21 mouse cellular contexts compared by ENCODE assay signal in genomic region chr14:54372923-54373322, GRCm38 (mm10). TPM values are rescaled to one million over a fixed set of nuclear protein-coding genes. Genes with fewer than 3 reads are reported as not detected.
A peak's percentile ranks its signal among the peaks of the same experiment; 100 is the strongest.
DNase-seq lines count a peak whose midpoint lies in the region; ATAC-seq and TF ChIP-seq lines count a peak whose summit lies in the region.
"Had no signal": no experiment of that assay in that cellular context is flagged by ENCODE, and none has a peak within 500 bp of the region (broad histone marks: within the 10 kb centered on the region; RNA-seq: fewer than 3 reads in every experiment).

No protein-coding gene starts in this region.

- no peak for TF ChIP-seq EP300 in liver, postnatal 0 days (IDR thresholded peaks at IDR 0.05; ENCODE audit: low read depth)

- no peak for TF ChIP-seq CTCF in liver, postnatal 0 days (IDR thresholded peaks at IDR 0.05; ENCODE audit: low read depth)
- TF ChIP-seq CTCF in small intestine, adult 2 months (IDR thresholded peaks at IDR 0.05; ENCODE audit: extremely low read depth, insufficient read length, insufficient replicate concordance, low read depth, low read length) = no peak

- intact Hi-C loops in heart, postnatal 25 days (cut with DNase I) = no loop called here

- no peak overlapping the region for H3K4me3 ChIP-seq in liver, postnatal 0 days (ENCODE audit: low read depth, low read length)
- no peak overlapping the region for H3K4me3 ChIP-seq in liver, embryonic 11.5 days (ENCODE audit: low read depth, low read length)
- H3K4me3 ChIP-seq in small intestine, adult 2 months (ENCODE audit: low read depth, low read length) = no peak overlapping the region
- H3K4me3 ChIP-seq: embryonic facial prominence, embryonic 12.5 days; forebrain, embryonic 12.5 days; heart, adult 2 months; heart, embryonic 15.5 days; hindbrain, embryonic 10.5 days had no signal

- 0 out of 2 replicates have a peak, but pooled peaks have one; percentile 33 for ATAC-seq in liver, postnatal 0 days
- no peak for ATAC-seq in liver, embryonic 11.5 days (replicated peaks; ENCODE audit: low FRiP score)
- ATAC-seq: forebrain, postnatal 0 days had no signal

- no peak overlapping the region for H3K4me2 ChIP-seq in liver, postnatal 0 days (ENCODE audit: low read depth, low read length)
- no peak overlapping the region for H3K4me2 ChIP-seq in liver, embryonic 11.5 days
- H3K4me2 ChIP-seq: embryonic facial prominence, embryonic 12.5 days; forebrain, embryonic 12.5 days; heart, embryonic 11.5 days; heart, embryonic 15.5 days had no signal

- WGBS in liver, postnatal 0 days (ENCODE audit: insufficient replicate concordance) = 77% methylated on average over 9 of the region's 9 CpGs
- WGBS in liver, embryonic 11.5 days = 93% methylated on average over 9 of the region's 9 CpGs
- WGBS in small intestine, adult 2 months = 39% methylated on average over 9 of the region's 9 CpGs

- H3K27me3 ChIP-seq in liver, postnatal 0 days (ENCODE audit: insufficient read depth, low read length) = no peaks in the 10 kb centered on the region
- H3K27me3 ChIP-seq in liver, embryonic 11.5 days (replicated peaks; ENCODE audit: control insufficient read depth, insufficient read depth, low read length) = no peaks in the 10 kb centered on the region
- no peaks in the 10 kb centered on the region for H3K27me3 ChIP-seq in small intestine, adult 2 months (ENCODE audit: control insufficient read depth, insufficient read depth, low read length)
- H3K27me3 ChIP-seq: embryonic facial prominence, embryonic 12.5 days; forebrain, embryonic 12.5 days; heart, embryonic 15.5 days had no signal

- no peak overlapping the region for H3K9ac ChIP-seq in liver, postnatal 0 days (replicated peaks)
- H3K9ac ChIP-seq in liver, embryonic 11.5 days (ENCODE audit: low read depth, low read length) = no peak overlapping the region
- H3K9ac ChIP-seq: embryonic facial prominence, embryonic 12.5 days; forebrain, embryonic 12.5 days; forebrain, postnatal 0 days; heart, embryonic 15.5 days had no signal

- no peak overlapping the region for H3K27ac ChIP-seq in liver, postnatal 0 days (ENCODE audit: low read depth)
- H3K27ac ChIP-seq in liver, embryonic 11.5 days (ENCODE audit: low read depth, low read length) = no peak overlapping the region
- peak overlapping the region; percentile 71 for H3K27ac ChIP-seq in small intestine, adult 2 months (ENCODE audit: insufficient read depth, low read depth, low read length)
- H3K27ac ChIP-seq: embryonic facial prominence, embryonic 12.5 days; forebrain, embryonic 12.5 days; heart, adult 2 months; heart, embryonic 15.5 days; hindbrain, embryonic 10.5 days had no signal

- no peaks in the 10 kb centered on the region for H3K4me1 ChIP-seq in liver, postnatal 0 days (ENCODE audit: insufficient read depth)
- H3K4me1 ChIP-seq in liver, embryonic 11.5 days (replicated peaks; ENCODE audit: control insufficient read depth, insufficient read depth, low read length) = no peaks in the 10 kb centered on the region
- peaks cover 14% of the 10 kb centered on the region for H3K4me1 ChIP-seq in small intestine, adult 2 months (ENCODE audit: control insufficient read depth, insufficient read depth, insufficient read length, low read length)
- H3K4me1 ChIP-seq: embryonic facial prominence, embryonic 12.5 days; forebrain, embryonic 12.5 days; heart, embryonic 15.5 days; hindbrain, embryonic 10.5 days had no signal

- TF ChIP-seq POLR2A in small intestine, adult 2 months (IDR thresholded peaks at IDR 0.05; ENCODE audit: low read depth, low read length) = no peak

- H3K36me3 ChIP-seq in liver, postnatal 0 days (replicated peaks; ENCODE audit: insufficient read depth, low read length) = peaks cover 43% of the 10 kb centered on the region
- peaks cover 36% of the 10 kb centered on the region for H3K36me3 ChIP-seq in liver, embryonic 11.5 days (ENCODE audit: control insufficient read depth, insufficient read depth, low read length)
- H3K36me3 ChIP-seq in small intestine, adult 2 months (ENCODE audit: control insufficient read depth, insufficient read depth, low read length) = peaks cover 66% of the 10 kb centered on the region

- no peaks in the 10 kb centered on the region for H3K9me3 ChIP-seq in liver, postnatal 0 days (ENCODE audit: low read length)
- H3K9me3 ChIP-seq in liver, embryonic 11.5 days (ENCODE audit: control insufficient read depth, low read length) = no peaks in the 10 kb centered on the region
- H3K9me3 ChIP-seq: heart, embryonic 15.5 days had no signal

- DNase-seq in kidney, adult 18-20 months = peak; percentile 52
- DNase-seq in kidney, postnatal 4 days = no peak
- peak; percentile 28 for DNase-seq in liver, postnatal 0 days
- no peak for DNase-seq in liver, embryonic 11.5 days (ENCODE audit: low spot score)
- peak; percentile 62 for DNase-seq in kidney, postnatal 14 days
- DNase-seq in heart, postnatal 25 days (ENCODE audit: low spot score) = no peak
- DNase-seq in thymus, postnatal 14 days = no peak
- DNase-seq: adrenal gland, postnatal 10 days; cerebellum, adult 11 months; cerebellum, adult 8-10 months; cerebellum, postnatal 25 days; forebrain, postnatal 0 days; gastrocnemius, postnatal 14 days; heart, adult 2 months; heart, postnatal 14 days had no signal

RNA-seq across cellular contexts. Expression of gene Oxa1l, which starts 12.3 kb away (rescaled TPM):
- 27.4 and 28.9 TPM in 2 replicates for polyA plus RNA-seq in liver, postnatal 0 days (2015; fragmentation: Nextera tagmentation; extraction: Ambion mirVana)
- polyA plus RNA-seq in liver, embryonic 11.5 days (2014; fragmentation: Nextera tagmentation; extraction: Ambion mirVana) = 42.3 and 46.7 TPM in 2 replicates
- 73.2 and 120 TPM in 2 replicates for polyA plus RNA-seq in small intestine, adult 2 months (2012; rRNA removed)
- 100 to 1,000 TPM; 103 to 111 TPM for total RNA-seq in heart, postnatal 25 days (2021)

RNA-seq across cellular contexts. Expression of gene Slc7a7, which starts 44.7 kb away (rescaled TPM):
- polyA plus RNA-seq in liver, postnatal 0 days (2015; fragmentation: Nextera tagmentation; extraction: Ambion mirVana) = 5.0 and 5.1 TPM in 2 replicates
- 8.3 and 10.0 TPM in 2 replicates for polyA plus RNA-seq in liver, embryonic 11.5 days (2014; fragmentation: Nextera tagmentation; extraction: Ambion mirVana)
- polyA plus RNA-seq in small intestine, adult 2 months (2012; rRNA removed) = 110 and 341 TPM in 2 replicates
- total RNA-seq in heart, postnatal 25 days (2021) = 1 to 10 TPM; 7.7 to 7.9 TPM

RNA-seq across cellular contexts. Expression of gene Mrpl52, which starts 53.8 kb away (rescaled TPM):
- 261 and 284 TPM in 2 replicates for polyA plus RNA-seq in liver, postnatal 0 days (2015; fragmentation: Nextera tagmentation; extraction: Ambion mirVana)
- polyA plus RNA-seq in liver, embryonic 11.5 days (2014; fragmentation: Nextera tagmentation; extraction: Ambion mirVana) = 309 and 329 TPM in 2 replicates
- polyA plus RNA-seq in small intestine, adult 2 months (2012; rRNA removed) = 186 and 284 TPM in 2 replicates
- total RNA-seq in heart, postnatal 25 days (2021) = 100 to 1,000 TPM; 114 to 121 TPM

RNA-seq across cellular contexts. Expression of gene Mmp14, which starts 58.5 kb away (rescaled TPM):
- 38.1 and 39.8 TPM in 2 replicates for polyA plus RNA-seq in liver, postnatal 0 days (2015; fragmentation: Nextera tagmentation; extraction: Ambion mirVana)
- polyA plus RNA-seq in liver, embryonic 11.5 days (2014; fragmentation: Nextera tagmentation; extraction: Ambion mirVana) = 56.6 and 57.6 TPM in 2 replicates
- polyA plus RNA-seq in small intestine, adult 2 months (2012; rRNA removed) = 59.9 and 66.0 TPM in 2 replicates
- 10 to 100 TPM; 16.5 to 23.6 TPM for total RNA-seq in heart, postnatal 25 days (2021)

Comparison
In these comparisons a context has a peak if more than half of its experiments do, and no peak if none do; other contexts are left out.
1. DNase-seq: peak in kidney, adult 18-20 months (single experiment), liver, postnatal 0 days (single experiment) and kidney, postnatal 14 days (single experiment); none in kidney, postnatal 4 days (0 of 2), liver, embryonic 11.5 days (single experiment), heart, postnatal 25 days (single experiment) and thymus, postnatal 14 days (single experiment).
2. RNA of gene Slc7a7, which starts 44.7 kb away (polyA plus RNA-seq): 110 to 341 TPM in small intestine, adult 2 months; 8.3 to 10.0 TPM in liver, embryonic 11.5 days and 5.0 to 5.1 TPM in liver, postnatal 0 days; every median in the first group is over 10 times any median in the second.